Mouse (Mus musculus): ENCODE data around the gene Gm6034. TPM values are rescaled to one million over a fixed set of nuclear protein-coding genes. Genes with fewer than 3 reads are reported as not detected.

Gene Gm6034
- polyA plus RNA-seq (2017; shearing (Covaris generic)), result 0.56 TPM

GRCm38 (mm10) chr17:36042610-36043169, at the start of gene Gm6034, which contains the start of gene H2-T22:
Gene Gm6034 (plus strand): TSS chr17:36042961.
Gene H2-T22 (minus strand): TSS chr17:36042747.

GRCm38 (mm10) chr17:36020191-36021073, 22.3 kb upstream of the Gm6034 start, which contains the start of gene H2-T24:
Gene H2-T24 (minus strand): TSS chr17:36020560.

GRCm38 (mm10) chr17:36032351-36032875, 10.3 kb upstream of the Gm6034 start, which contains the start of gene H2-T23:
Gene H2-T23 (minus strand): TSS chr17:36032855.

GRCm38 (mm10) chr17:36058362-36058761, 15.6 kb downstream of the Gm6034 start, which contains the start of gene Gm11127:
Gene Gm11127 (minus strand): TSS chr17:36058371.

Other genes starting within 250 kb of the Gm6034 start
- 0.89 TPM for gene Ier3, start 221.3 kb upstream of the Gm6034 start, polyA plus RNA-seq (2017; shearing (Covaris generic))
- 48.6 TPM for gene Flot1, start 219.7 kb upstream of the Gm6034 start, polyA plus RNA-seq (2017; shearing (Covaris generic))
- 154 TPM for gene Tubb5, start 204.7 kb upstream of the Gm6034 start, polyA plus RNA-seq (2017; shearing (Covaris generic))
- gene Mdc1, start 201.4 kb upstream of the Gm6034 start, polyA plus RNA-seq (2017; shearing (Covaris generic)), result 17.8 TPM
- gene Nrm, start 181.6 kb upstream of the Gm6034 start, polyA plus RNA-seq (2017; shearing (Covaris generic)), result 27.3 TPM
- 596 TPM for gene Ppp1r18, start 177.4 kb upstream of the Gm6034 start, polyA plus RNA-seq (2017; shearing (Covaris generic))
- 28.1 TPM for gene Dhx16, start 163.1 kb upstream of the Gm6034 start, polyA plus RNA-seq (2017; shearing (Covaris generic))
- gene 2310061I04Rik, start 145.5 kb upstream of the Gm6034 start, polyA plus RNA-seq (2017; shearing (Covaris generic)), result 28.9 TPM
- 28.4 TPM for gene Atat1, start 132.9 kb upstream of the Gm6034 start, polyA plus RNA-seq (2017; shearing (Covaris generic))
- gene Mrps18b, start 126.6 kb upstream of the Gm6034 start, polyA plus RNA-seq (2017; shearing (Covaris generic)), result 77.6 TPM
- 62.6 TPM for gene Ppp1r10, start 126.5 kb upstream of the Gm6034 start, polyA plus RNA-seq (2017; shearing (Covaris generic))
- 162 TPM for gene Abcf1, start 73.2 kb upstream of the Gm6034 start, polyA plus RNA-seq (2017; shearing (Covaris generic))
- 16.1 TPM for gene Gnl1, start 63.1 kb upstream of the Gm6034 start, polyA plus RNA-seq (2017; shearing (Covaris generic))
- 20.4 TPM for gene Prr3, start 62.7 kb upstream of the Gm6034 start, polyA plus RNA-seq (2017; shearing (Covaris generic))
- gene H2-T24, start 22.4 kb upstream of the Gm6034 start, polyA plus RNA-seq (2017; shearing (Covaris generic)), result 27.0 TPM
- gene H2-T23, start 10.1 kb upstream of the Gm6034 start, polyA plus RNA-seq (2017; shearing (Covaris generic)), result 848 TPM
- gene H2-T22, start 214 bp upstream of the Gm6034 start, polyA plus RNA-seq (2017; shearing (Covaris generic)), result 263 TPM
- not detected for gene Gm11127, start 15.4 kb downstream of the Gm6034 start, polyA plus RNA-seq (2017; shearing (Covaris generic))
- 1.3 TPM for gene Gm19684, start 78.7 kb downstream of the Gm6034 start, polyA plus RNA-seq (2017; shearing (Covaris generic))
- not detected for gene Gm7030, start 86.5 kb downstream of the Gm6034 start, polyA plus RNA-seq (2017; shearing (Covaris generic))
- gene Gm8909, start 125.6 kb downstream of the Gm6034 start, polyA plus RNA-seq (2017; shearing (Covaris generic)), result 12.9 TPM
- gene H2-T3, start 147.3 kb downstream of the Gm6034 start, polyA plus RNA-seq (2017; shearing (Covaris generic)), result 0.92 TPM
- 170 TPM for gene Rpp21, start 215.1 kb downstream of the Gm6034 start, polyA plus RNA-seq (2017; shearing (Covaris generic))
- gene Trim39, start 229.3 kb downstream of the Gm6034 start, polyA plus RNA-seq (2017; shearing (Covaris generic)), result 23.2 TPM
- gene H2-M10.2, start 243.5 kb downstream of the Gm6034 start, polyA plus RNA-seq (2017; shearing (Covaris generic)), result not detected

Data from activated CD4-positive, CD25-positive, alpha-beta regulatory T cell, adult 9 weeks (primary cell).